Mouse (Mus musculus) stomach, embryonic 14.5 days (tissue): ENCODE results near the gene Olfr1513. TPM values are rescaled to one million over a fixed set of nuclear protein-coding genes. Genes with fewer than 3 reads are reported as not detected.

ENCODE experiments used
- ATAC-seq: fragments of 200-750 bp; cut with Nextera tagmentation; 2 replicates; pipeline ENCODE4 v1.8.0; 2017; ENCODE audit warnings: low read depth, moderate TSS enrichment; ENCODE audit not compliant: insufficient number of reproducible peaks, insufficient read depth, low FRiP score
- H3K27ac ChIP-seq: fragments of 300-500 bp; sonication (generic); 2 replicates; pipeline ENCODE4 v1.5.1; 2014; ENCODE audit warnings: mild to moderate bottlenecking, low read length, moderate library complexity, mixed read lengths
- H3K27me3 ChIP-seq: fragments of 300-500 bp; sonication (generic); 2 replicates; pipeline ENCODE4 v1.6.1; 2014; ENCODE audit warnings: low read length, control low read depth, mixed read lengths; ENCODE audit not compliant: control insufficient read depth, insufficient read depth
- H3K36me3 ChIP-seq: fragments of 300-500 bp; sonication (generic); 2 replicates; pipeline ENCODE4 v1.6.1; 2014; ENCODE audit warnings: mild to moderate bottlenecking, control low read depth, low read length, moderate library complexity, mixed read lengths; ENCODE audit not compliant: control insufficient read depth, insufficient read depth
- H3K4me1 ChIP-seq: fragments of 300-500 bp; sonication (generic); 2 replicates; pipeline ENCODE4 v1.6.1; 2014; ENCODE audit warnings: low read length, control low read depth, mixed read lengths; ENCODE audit not compliant: control insufficient read depth, insufficient read depth
- H3K4me2 ChIP-seq: fragments of 300-500 bp; sonication (generic); replicated peaks from 2 replicates; pipeline ENCODE4 v1.6.1; 2014; ENCODE audit warnings: low read depth, low read length, control low read depth
- H3K4me3 ChIP-seq: fragments of 300-500 bp; sonication (generic); 2 replicates; pipeline ENCODE4 v1.5.1; 2014; ENCODE audit warnings: low read depth, low read length, control low read depth
- H3K9ac ChIP-seq: fragments of 300-500 bp; sonication (generic); replicated peaks from 2 replicates; pipeline ENCODE4 v1.6.1; 2014; ENCODE audit warnings: low read depth, mild to moderate bottlenecking, control low read depth, low read length, moderate library complexity, mixed read lengths
- H3K9me3 ChIP-seq: fragments of 300-500 bp; sonication (generic); 2 replicates; pipeline ENCODE4 v1.6.1; 2016; ENCODE audit warnings: low read depth, low read length, control low read depth; ENCODE audit not compliant: control insufficient read depth
- WGBS: fragments of 180-500 bp; shearing (Covaris S2); extraction: QIAGEN DNeasy Blood & Tissue Kit; methylation state at CpG from one replicate; pipeline ENCODE4 v1.1.7; 2014; 5-methylcytosine and 5-hydroxymethylcytosine counted together
- polyA plus RNA-seq: library from polyadenylated mRNA; unstranded; fragments of >200 nt; fragmentation: Nextera tagmentation; extraction: Ambion mirVana; gene quantifications from 2 replicates; pipeline ENCODE4 v1.2.1, GENCODE M21; 2014

Olfr1513 gene
- polyA plus RNA-seq, 1 experiment from 2014 or later: not detected

GRCm38 (mm10) chr14:52331069-52331750, 25.0 kb downstream of the Olfr1513 start:
- Histone ChIP-seq H3K9ac (no peak overlapping the region), H3K27me3 (0 out of 2 replicates have a peak, but pooled peaks cover 4% of the 10 kb centered on the region), H3K4me1 (0 out of 2 replicates have a peak, but pooled peaks cover 4% of the 10 kb centered on the region), H3K36me3 (no peaks in the 10 kb centered on the region), H3K4me2 (no peak overlapping the region), H3K9me3 (no peaks in the 10 kb centered on the region), H3K4me3 (no peak overlapping the region), H3K27ac (no peak overlapping the region)
- 29% methylated on average over 4 of the region's 4 CpGs for WGBS
- no peak for ATAC-seq

- H3K36me3 ChIP-seq: no peaks in the 10 kb centered on the region
- H3K4me3 ChIP-seq: peak within 1 kb of the TSS; percentile 38
- 0 out of 2 replicates have a peak, but pooled peaks cover 4% of the 10 kb centered on the region for H3K4me1 ChIP-seq
- no peak within 1 kb of the TSS for H3K27ac ChIP-seq
- peak; percentile 49; the same call in 1 of the 2 replicates for ATAC-seq
- no peaks in the 10 kb centered on the region for H3K9me3 ChIP-seq
- peak within 1 kb of the TSS; percentile 74 for H3K4me2 ChIP-seq
- H3K9ac ChIP-seq: no peak within 1 kb of the TSS; the same call in 1 of the 2 replicates
- 0 out of 2 replicates have a peak, but pooled peaks cover 4% of the 10 kb centered on the region for H3K27me3 ChIP-seq
- WGBS: 2% methylated on average over 26 of the region's 26 CpGs
Measured at GRCm38 (mm10) chr14:52327910-52328812, 28.0 kb downstream of the Olfr1513 start, which contains the start of gene Sall2. TSS of gene Sall2 (minus strand) at chr14:52328762.

- 0 out of 2 replicates have a peak, but pooled peaks cover 4% of the 10 kb centered on the region for H3K4me1 ChIP-seq
- H3K9me3 ChIP-seq: no peaks in the 10 kb centered on the region
- 0 out of 2 replicates have a peak, but pooled peaks cover 4% of the 10 kb centered on the region for H3K27me3 ChIP-seq
- H3K9ac ChIP-seq: no peak overlapping the region
- H3K27ac ChIP-seq: no peak overlapping the region
- ATAC-seq: no peak
- no peaks in the 10 kb centered on the region for H3K36me3 ChIP-seq
- peak overlapping the region; percentile 38 for H3K4me3 ChIP-seq
- 5% methylated on average over 14 of the region's 14 CpGs for WGBS
- H3K4me2 ChIP-seq: peak overlapping the region; percentile 74
Measured at GRCm38 (mm10) chr14:52327375-52327901, 28.8 kb downstream of the Olfr1513 start.

- peak; percentile 28; the same call in 1 of the 2 replicates for ATAC-seq
- no peak overlapping the region for H3K4me2 ChIP-seq
Measured at GRCm38 (mm10) chr14:52325890-52326289, 30.3 kb downstream of the Olfr1513 start.

GRCm38 (mm10) chr14:52319361-52319760, 36.8 kb downstream of the Olfr1513 start:
- Histone ChIP-seq H3K9me3 (no peaks in the 10 kb centered on the region), H3K4me3 (no peak overlapping the region), H3K9ac (no peak overlapping the region), H3K36me3 (no peaks in the 10 kb centered on the region; the same call in 1 of the 2 replicates), H3K27me3 (no peaks in the 10 kb centered on the region), H3K27ac (no peak overlapping the region), H3K4me1 (peaks cover 13% of the 10 kb centered on the region), H3K4me2 (no peak overlapping the region)
- no peak for ATAC-seq
- WGBS: 57% methylated on average over 6 of the region's 6 CpGs

More at GRCm38 (mm10) chr14:52325890-52326289, 30.3 kb downstream of the Olfr1513 start:
- H3K27ac ChIP-seq: no peak overlapping the region
- 0 out of 2 replicates have a peak, but pooled peaks cover 4% of the 10 kb centered on the region for H3K4me1 ChIP-seq
- WGBS: 14% methylated on average over 4 of the region's 4 CpGs
- H3K9me3 ChIP-seq: no peaks in the 10 kb centered on the region
- H3K9ac ChIP-seq: no peak overlapping the region
- 0 out of 2 replicates have a peak, but pooled peaks cover 4% of the 10 kb centered on the region for H3K27me3 ChIP-seq
- no peaks in the 10 kb centered on the region for H3K36me3 ChIP-seq
- H3K4me3 ChIP-seq: no peak overlapping the region

- H3K4me3 ChIP-seq: peak overlapping the region; percentile 74
- peak; percentile 66 for ATAC-seq
- H3K4me1 ChIP-seq: peaks cover 13% of the 10 kb centered on the region
- peak overlapping the region; percentile 84; the same call in 1 of the 2 replicates for H3K9ac ChIP-seq
- 7% methylated on average over 16 of the region's 16 CpGs for WGBS
- H3K9me3 ChIP-seq: no peaks in the 10 kb centered on the region
- peak overlapping the region; percentile 83 for H3K4me2 ChIP-seq
- H3K36me3 ChIP-seq: peaks cover 25% of the 10 kb centered on the region
- no peaks in the 10 kb centered on the region for H3K27me3 ChIP-seq
- peak overlapping the region; percentile 91 for H3K27ac ChIP-seq
Measured at GRCm38 (mm10) chr14:52316441-52317225, 39.6 kb downstream of the Olfr1513 start.

GRCm38 (mm10) chr14:52315792-52316440, 40.3 kb downstream of the Olfr1513 start:
- peaks cover 25% of the 10 kb centered on the region for H3K36me3 ChIP-seq
- H3K4me2 ChIP-seq: peak overlapping the region; percentile 83
- H3K9ac ChIP-seq: peak overlapping the region; percentile 84
- peaks cover 13% of the 10 kb centered on the region for H3K4me1 ChIP-seq
- no peaks in the 10 kb centered on the region for H3K9me3 ChIP-seq
- H3K4me3 ChIP-seq: peak overlapping the region; percentile 74
- peak; percentile 85 for ATAC-seq
- H3K27ac ChIP-seq: peak overlapping the region; percentile 91
- WGBS: 0% methylated on average over 36 of the region's 41 CpGs
- H3K27me3 ChIP-seq: no peaks in the 10 kb centered on the region
